Mouse (Mus musculus): ENCODE results near the gene Tmpo. TPM values are rescaled to one million over a fixed set of nuclear protein-coding genes. Genes with fewer than 3 reads are reported as not detected.

Tmpo gene
- polyA plus RNA-seq, 1 experiment: 385 TPM

DNA sequence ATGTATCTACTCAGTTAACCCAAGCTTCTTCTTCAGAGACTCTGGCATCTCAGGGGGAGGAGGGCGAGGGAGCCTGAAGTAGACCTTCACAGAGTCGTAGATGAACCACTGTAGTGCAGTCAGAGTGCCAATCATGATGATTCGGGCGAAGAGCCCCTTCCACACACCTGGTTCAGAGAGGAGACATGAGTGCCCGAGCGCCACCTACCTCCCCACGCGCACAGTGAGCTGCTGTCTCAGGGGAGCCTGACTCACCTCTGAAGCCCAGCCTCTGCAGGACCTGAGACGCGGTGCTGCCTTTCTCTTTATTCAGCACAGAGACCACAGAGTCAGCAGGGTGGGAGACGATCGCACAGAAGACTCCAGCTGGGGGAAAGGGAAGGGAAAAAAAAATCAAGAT, 64.2 kb downstream of the Tmpo start:
- TF ChIP-seq GATA1 (IDR thresholded peaks at IDR 0.05; ENCODE audit: low read length): no peak

DNA sequence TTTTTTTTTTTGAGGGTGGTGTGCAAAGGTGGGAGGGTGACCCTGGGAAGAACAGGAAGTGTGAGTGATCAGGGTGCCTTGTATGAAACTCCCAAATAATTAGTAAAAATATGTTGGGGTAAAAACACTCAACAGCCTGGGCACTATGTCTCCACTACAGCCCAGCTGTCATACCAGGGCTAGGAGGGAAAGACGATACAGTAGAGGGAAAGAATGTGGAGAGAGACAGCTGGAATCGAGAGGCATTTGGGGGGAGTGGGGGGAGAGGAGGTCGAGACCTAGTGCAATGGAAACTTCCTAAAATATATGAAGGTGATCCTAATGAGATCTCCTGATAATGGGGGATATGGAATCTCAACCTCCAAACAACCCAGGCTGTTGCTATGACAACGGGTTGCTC, 71.3 kb downstream of the Tmpo start:
- TF ChIP-seq GATA1 (IDR thresholded peaks at IDR 0.05; ENCODE audit: low read length): no peak

DNA sequence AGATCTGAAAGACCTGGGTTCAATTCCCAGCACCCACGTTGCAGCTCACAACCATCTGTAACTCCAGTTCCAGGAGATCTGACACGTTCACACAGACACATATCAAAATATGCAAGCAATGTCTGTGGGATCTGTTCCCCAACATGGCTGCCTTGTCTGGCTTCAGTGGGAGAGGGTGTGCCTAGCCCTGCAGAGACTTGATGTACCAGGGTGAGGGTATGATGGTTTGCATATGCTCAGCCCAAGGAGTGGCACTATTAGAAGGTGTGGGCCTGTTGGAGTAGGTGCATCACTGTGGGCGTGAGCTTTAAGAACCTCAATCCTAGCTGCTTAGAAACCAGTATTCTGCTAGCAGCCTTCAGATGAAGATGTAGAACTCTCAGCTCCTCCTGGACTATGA, 75.1 kb downstream of the Tmpo start:
- no peak for TF ChIP-seq GATA1 (IDR thresholded peaks at IDR 0.05; ENCODE audit: low read length)

DNA sequence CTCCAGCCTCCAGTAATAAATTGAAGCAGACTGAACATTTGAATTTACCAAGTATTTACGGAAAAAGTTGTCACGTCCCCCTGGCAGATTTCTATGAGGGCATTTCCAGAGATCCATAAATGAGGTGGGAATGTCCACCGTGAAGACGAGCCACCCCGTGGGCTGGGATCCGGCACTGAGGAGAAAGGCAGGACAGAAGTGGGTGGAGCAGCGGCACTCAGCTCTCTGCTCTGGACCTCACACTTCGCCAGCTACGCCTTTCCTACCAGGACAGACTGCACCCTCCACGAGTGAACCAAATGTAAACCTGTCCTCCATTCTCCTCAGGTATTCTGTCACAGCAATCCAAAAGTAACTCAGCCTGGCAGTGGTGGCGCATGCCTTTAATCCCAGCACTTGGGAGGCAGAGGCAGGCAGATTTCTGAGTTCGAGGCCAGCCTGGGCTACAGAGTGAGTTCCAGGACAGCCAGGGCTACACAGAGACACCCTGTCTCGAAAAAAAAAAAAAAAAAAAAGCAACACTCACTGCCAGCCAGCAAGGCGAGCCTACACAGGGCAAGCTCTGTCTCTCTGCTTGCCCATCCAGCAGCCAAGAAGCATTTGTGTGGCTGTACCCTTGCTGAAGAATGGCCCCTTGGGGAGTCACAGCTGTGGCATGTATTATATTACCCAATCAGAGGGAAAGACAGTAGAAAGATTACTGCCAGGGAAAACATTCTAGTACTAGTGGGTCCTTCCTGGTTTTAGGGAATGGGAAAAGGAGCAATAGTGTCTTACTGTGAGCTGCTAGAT, 78.1 kb downstream of the Tmpo start:
- TF ChIP-seq GATA1 (IDR thresholded peaks at IDR 0.05; ENCODE audit: low read length): no peak

DNA sequence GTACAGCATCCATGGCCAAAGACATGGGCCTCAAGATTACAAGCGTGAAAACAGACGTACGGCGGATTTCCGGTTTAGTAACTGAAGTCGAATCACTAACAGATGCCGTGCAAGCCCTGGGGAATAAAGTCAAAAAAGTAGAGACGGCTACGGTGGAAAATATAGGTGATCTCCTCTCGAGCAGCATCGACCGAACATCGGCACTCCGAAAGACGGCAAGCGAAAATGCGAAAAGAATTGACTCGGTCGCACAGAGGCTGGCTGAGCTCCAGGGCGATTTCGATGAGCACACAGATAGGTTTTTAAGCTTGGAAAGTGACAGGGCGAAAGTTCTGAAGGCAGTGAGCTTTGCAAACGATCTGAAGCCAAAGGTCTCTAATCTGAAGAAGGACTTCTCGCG, 79.2 kb downstream of the Tmpo start:
- no peak for TF ChIP-seq GATA1 (IDR thresholded peaks at IDR 0.05; ENCODE audit: low read length)

DNA sequence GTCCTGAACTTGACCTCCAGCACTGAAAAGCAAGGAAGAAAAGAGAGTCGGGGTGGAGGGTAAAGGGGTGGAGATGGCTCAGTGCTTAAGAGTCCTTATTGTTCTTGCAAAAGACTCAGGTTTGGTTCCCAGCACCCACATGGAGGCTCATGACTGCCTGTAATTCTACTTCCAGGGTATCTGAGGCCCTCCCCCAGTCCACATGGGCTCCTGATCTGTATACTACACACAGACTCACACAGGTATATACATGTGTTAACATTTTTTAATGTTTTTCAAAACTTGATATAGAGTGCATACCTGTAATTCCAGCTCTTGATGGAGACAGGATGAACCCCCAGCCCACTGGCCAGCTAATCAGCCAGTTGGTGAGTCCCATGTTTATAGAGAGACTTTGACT, 81.0 kb downstream of the Tmpo start:
- TF ChIP-seq GATA1 (IDR thresholded peaks at IDR 0.05; ENCODE audit: low read length): no peak

DNA sequence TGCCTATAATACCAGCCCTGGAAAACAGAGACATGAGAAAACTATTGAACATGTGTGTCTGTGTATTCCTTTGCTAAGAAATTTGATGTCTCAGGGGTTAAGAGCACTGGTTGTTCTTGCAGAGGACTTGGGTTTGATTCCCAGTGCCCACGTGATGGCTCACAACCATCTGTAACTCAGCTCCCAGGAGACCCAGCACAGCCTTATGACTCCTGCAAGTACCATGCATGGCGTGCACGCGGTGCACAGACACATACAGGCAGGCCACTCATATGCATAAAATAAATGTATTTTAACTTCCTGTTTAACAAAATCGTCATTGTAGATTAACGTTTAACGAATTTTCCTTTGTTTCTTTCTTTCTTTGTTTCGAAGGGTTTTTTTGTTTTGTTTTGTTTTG, 83.1 kb downstream of the Tmpo start:
- no peak for TF ChIP-seq GATA1 (IDR thresholded peaks at IDR 0.05; ENCODE audit: low read length)

Other genes with a start within 250 kb of the Tmpo start
- gene Apaf1, start 98.5 kb downstream of the Tmpo start, polyA plus RNA-seq (2012): 18.4 and 24.2 TPM in 2 replicates
- gene Ikbip, start 98.4 kb downstream of the Tmpo start, polyA plus RNA-seq (2012): 2.0 and 2.7 TPM in 2 replicates
- gene Slc25a3, start 57.3 kb downstream of the Tmpo start, polyA plus RNA-seq (2012): 405 and 530 TPM in 2 replicates

All from G1E-ER4 (cell line).